Mouse (Mus musculus): ENCODE measurements around the gene Mmp15. TPM values are rescaled to one million over a fixed set of nuclear protein-coding genes. Genes with fewer than 3 reads are reported as not detected.

Mmp15 gene
- polyA plus RNA-seq, 1 experiment = 28.7 TPM

DNA sequence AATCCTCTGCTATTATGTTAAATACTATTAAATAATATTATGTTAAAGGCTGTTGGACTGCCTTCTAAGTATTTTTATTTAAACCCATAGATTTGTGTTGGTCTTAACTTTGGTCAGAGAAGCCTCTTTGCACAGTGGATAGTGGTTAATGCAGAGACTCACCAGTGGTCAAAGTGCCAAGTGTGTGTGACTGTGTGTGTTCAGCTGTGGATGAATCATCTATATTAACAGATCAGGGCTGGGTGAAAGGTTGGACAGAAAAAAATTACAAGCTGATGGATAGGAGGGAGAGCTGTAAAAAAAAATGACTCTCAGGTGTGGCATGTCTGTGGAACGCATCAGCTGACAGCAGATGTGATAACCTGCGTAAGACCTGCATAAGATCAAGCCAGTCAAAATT, 11.8 kb downstream of the Mmp15 start:
- H3K4me3 ChIP-seq (ENCODE audit: low read depth, low read length) = no peak overlapping the region
- TF ChIP-seq POLR2A (IDR thresholded peaks at IDR 0.05; ENCODE audit: low read depth, low read length) = no peak
- TF ChIP-seq CTCF (IDR thresholded peaks at IDR 0.05; ENCODE audit: extremely low read depth, insufficient read length, insufficient replicate concordance, low read depth, low read length) = no peak
- H3K27ac ChIP-seq (ENCODE audit: insufficient read depth, low read depth, low read length) = 0 out of 2 replicates have a peak overlapping the region, but pooled peaks have one; percentile 14
- 51% methylated on average over 2 of the region's 2 CpGs for WGBS
- H3K4me1 ChIP-seq (ENCODE audit: control insufficient read depth, insufficient read depth, insufficient read length, low read length) = peaks cover 24% of the 10 kb centered on the region
- no peaks in the 10 kb centered on the region for H3K27me3 ChIP-seq (ENCODE audit: control insufficient read depth, insufficient read depth, low read length)
- H3K36me3 ChIP-seq (ENCODE audit: control insufficient read depth, insufficient read depth, low read length) = no peaks in the 10 kb centered on the region

DNA sequence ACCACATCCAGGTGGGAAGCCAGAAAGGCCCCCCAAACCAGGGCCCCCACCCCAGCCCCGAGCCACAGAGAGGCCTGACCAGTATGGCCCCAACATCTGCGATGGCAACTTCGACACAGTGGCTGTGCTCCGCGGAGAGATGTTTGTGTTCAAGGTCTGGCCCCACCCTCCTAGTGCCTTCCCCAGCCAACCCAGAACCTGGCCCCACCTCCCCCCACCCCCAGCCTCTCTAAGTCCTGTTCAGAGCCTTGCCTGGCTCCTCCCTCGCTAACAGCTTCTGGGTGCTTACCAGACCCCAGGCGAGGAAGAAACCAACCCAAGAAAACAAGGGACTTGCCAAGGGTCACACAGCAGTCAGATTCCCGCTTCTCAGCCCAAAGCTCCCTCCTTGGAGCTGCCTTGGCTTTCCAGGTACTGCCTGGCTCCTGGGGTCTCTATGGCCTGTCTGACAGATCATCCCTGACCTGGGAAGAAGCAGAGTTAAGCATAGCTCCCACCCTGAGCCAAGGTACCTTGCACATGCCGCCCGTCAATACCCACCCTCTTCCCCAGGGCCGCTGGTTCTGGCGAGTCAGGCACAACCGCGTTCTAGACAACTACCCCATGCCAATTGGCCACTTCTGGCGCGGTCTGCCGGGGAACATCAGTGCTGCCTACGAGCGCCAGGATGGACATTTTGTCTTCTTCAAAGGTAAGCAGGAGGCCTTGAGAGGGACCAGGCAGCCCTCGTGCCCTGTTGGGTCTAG, 17.7 kb downstream of the Mmp15 start:
- no peak overlapping the region for H3K4me3 ChIP-seq (ENCODE audit: low read depth, low read length)
- no peak overlapping the region for H3K27ac ChIP-seq (ENCODE audit: insufficient read depth, low read depth, low read length)

DNA sequence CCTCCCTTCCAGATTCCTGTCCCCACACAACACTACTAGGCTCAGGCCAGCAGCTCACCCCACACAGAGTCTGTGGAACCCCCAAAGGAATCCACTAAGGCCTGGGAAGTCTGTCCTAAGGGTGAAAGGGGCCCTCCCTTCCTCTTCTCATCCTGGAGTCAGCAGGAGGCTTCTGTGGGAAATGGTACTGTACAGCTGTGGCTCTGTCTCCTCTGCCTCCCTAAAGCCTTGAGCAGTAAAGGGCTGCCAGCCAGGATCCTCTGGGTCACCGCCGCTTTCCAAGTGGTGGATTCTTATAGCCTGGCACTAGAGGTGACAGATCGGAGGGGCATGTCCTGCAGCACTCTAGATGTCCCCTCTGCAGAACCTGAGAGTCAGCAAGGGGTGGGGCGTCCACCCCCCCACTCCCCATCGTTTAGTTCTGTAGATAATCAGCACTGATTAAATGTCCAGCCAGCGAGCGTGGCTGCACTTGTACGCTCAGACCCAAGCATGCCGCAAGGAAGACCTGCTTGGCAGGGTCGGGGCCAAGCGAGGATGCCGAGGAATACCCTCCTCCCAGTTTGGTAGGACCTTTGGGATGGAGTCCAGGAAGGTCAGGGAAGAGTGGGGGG, 21.4 kb downstream of the Mmp15 start:
- no peaks in the 10 kb centered on the region; the same call in 1 of the 2 replicates for H3K36me3 ChIP-seq (ENCODE audit: control insufficient read depth, insufficient read depth, low read length)
- peaks cover 15% of the 10 kb centered on the region; the same call in 1 of the 2 replicates for H3K4me1 ChIP-seq (ENCODE audit: control insufficient read depth, insufficient read depth, insufficient read length, low read length)
- H3K4me3 ChIP-seq (ENCODE audit: low read depth, low read length) = no peak overlapping the region
- no peaks in the 10 kb centered on the region for H3K27me3 ChIP-seq (ENCODE audit: control insufficient read depth, insufficient read depth, low read length)
- H3K27ac ChIP-seq (ENCODE audit: insufficient read depth, low read depth, low read length) = no peak overlapping the region
- WGBS = 64% methylated on average over 12 of the region's 12 CpGs
- no peak for TF ChIP-seq CTCF (IDR thresholded peaks at IDR 0.05; ENCODE audit: extremely low read depth, insufficient read length, insufficient replicate concordance, low read depth, low read length)
- no peak for TF ChIP-seq POLR2A (IDR thresholded peaks at IDR 0.05; ENCODE audit: low read depth, low read length)

More for the DNA sequence above, 17.7 kb downstream of the Mmp15 start:
- no peaks in the 10 kb centered on the region; the same call in 1 of the 2 replicates for H3K36me3 ChIP-seq (ENCODE audit: control insufficient read depth, insufficient read depth, low read length)
- H3K27me3 ChIP-seq (ENCODE audit: control insufficient read depth, insufficient read depth, low read length) = no peaks in the 10 kb centered on the region
- no peaks in the 10 kb centered on the region for H3K4me1 ChIP-seq (ENCODE audit: control insufficient read depth, insufficient read depth, insufficient read length, low read length)
- 64% methylated on average over 20 of the region's 20 CpGs for WGBS
- TF ChIP-seq POLR2A (IDR thresholded peaks at IDR 0.05; ENCODE audit: low read depth, low read length) (no peak), CTCF (IDR thresholded peaks at IDR 0.05; ENCODE audit: extremely low read depth, insufficient read length, insufficient replicate concordance, low read depth, low read length) (no peak)

DNA sequence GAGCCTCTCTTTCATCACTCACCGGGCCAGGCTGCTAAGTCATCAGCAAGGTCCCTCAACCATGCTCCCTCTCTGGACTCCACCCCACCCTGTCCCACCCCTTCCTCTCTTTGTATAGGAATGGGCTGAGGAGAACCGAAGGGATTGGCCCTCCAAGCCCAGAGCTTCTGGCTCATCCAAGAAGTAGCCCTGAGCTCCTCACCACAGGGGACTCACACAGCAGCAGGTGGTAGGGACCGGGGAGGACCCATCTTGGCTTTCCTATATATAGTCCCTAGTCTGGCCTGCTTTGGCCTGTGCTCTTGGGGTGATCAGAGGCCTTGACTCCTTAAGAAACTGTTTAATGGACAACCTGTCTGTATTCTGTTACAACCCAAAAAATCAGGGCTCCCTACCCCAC, 22.4 kb downstream of the Mmp15 start:
- no peak overlapping the region for H3K27ac ChIP-seq (ENCODE audit: insufficient read depth, low read depth, low read length)
- H3K27me3 ChIP-seq (ENCODE audit: control insufficient read depth, insufficient read depth, low read length) = no peaks in the 10 kb centered on the region
- TF ChIP-seq CTCF (IDR thresholded peaks at IDR 0.05; ENCODE audit: extremely low read depth, insufficient read length, insufficient replicate concordance, low read depth, low read length) (no peak), POLR2A (IDR thresholded peaks at IDR 0.05; ENCODE audit: low read depth, low read length) (no peak)
- WGBS = 79% methylated on average over 3 of the region's 3 CpGs
- peaks cover 15% of the 10 kb centered on the region; the same call in 1 of the 2 replicates for H3K4me1 ChIP-seq (ENCODE audit: control insufficient read depth, insufficient read depth, insufficient read length, low read length)
- no peak overlapping the region for H3K4me3 ChIP-seq (ENCODE audit: low read depth, low read length)
- no peaks in the 10 kb centered on the region; the same call in 1 of the 2 replicates for H3K36me3 ChIP-seq (ENCODE audit: control insufficient read depth, insufficient read depth, low read length)

DNA sequence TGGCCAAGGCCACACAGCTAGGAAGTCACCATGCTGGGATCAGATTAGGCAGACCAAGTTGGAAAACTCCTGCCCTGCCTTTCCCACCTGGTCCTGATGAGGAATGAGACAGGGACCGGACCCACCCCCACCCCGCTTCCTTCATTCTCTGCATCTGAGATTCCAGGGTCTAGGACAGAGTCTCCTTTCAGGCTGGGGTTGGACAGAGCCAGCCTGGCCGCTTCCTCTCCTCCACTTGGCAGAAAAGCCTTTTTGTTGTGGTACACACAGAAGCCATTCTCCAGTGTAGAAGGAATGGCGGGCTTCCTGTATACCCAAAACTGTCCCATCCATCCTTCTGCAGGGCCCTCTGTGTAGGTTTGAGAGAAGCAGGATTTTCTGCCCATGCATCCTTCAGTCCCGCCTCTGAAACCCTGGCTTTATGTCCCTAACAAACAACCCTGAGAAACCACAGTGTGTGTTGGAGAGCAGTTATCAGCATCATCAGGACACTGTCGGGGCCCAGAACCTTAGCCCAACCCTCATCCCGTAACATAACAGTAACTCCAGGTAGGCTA, 23.4 kb downstream of the Mmp15 start:
- 75% methylated on average over 7 of the region's 7 CpGs for WGBS
- H3K27me3 ChIP-seq (ENCODE audit: control insufficient read depth, insufficient read depth, low read length) = no peaks in the 10 kb centered on the region
- no peak overlapping the region for H3K27ac ChIP-seq (ENCODE audit: insufficient read depth, low read depth, low read length)
- H3K36me3 ChIP-seq (ENCODE audit: control insufficient read depth, insufficient read depth, low read length) = no peaks in the 10 kb centered on the region; the same call in 1 of the 2 replicates
- H3K4me3 ChIP-seq (ENCODE audit: low read depth, low read length) = no peak overlapping the region
- no peak for TF ChIP-seq POLR2A (IDR thresholded peaks at IDR 0.05; ENCODE audit: low read depth, low read length)
- TF ChIP-seq CTCF (IDR thresholded peaks at IDR 0.05; ENCODE audit: extremely low read depth, insufficient read length, insufficient replicate concordance, low read depth, low read length) = no peak
- peaks cover 15% of the 10 kb centered on the region; the same call in 1 of the 2 replicates for H3K4me1 ChIP-seq (ENCODE audit: control insufficient read depth, insufficient read depth, insufficient read length, low read length)

DNA sequence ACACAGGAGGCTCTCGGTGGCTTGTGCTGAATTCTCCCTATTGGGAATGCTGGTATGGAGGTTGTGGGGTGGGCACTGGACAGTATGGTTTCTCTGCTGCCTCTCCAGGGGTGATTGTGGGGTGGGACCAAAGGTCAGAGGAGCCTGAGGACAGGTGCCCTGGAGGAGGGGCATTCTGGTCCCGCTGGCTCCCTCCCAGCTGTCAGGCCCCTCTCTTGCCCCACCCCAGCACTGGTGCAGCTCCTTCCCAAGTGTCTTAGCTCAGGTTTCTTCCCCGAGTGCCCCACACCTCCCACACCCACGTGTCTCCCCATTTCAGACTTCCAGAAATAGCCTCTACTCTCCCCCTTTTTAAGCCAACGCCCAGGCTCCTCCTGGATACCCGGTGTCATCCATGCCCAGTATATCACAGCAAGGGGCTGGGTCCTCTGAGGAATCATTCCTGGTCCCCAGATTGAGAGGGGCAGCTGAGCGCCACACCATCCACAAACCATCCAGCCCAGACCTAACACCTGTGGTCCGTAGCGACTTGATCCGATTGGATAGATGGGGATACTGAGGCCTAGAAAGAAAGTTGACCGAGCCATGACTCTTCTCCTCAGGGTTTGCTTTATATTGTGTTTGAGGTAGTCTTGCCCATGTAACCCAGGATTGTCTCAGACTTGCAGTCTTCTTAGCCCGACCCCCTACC, 24.4 kb downstream of the Mmp15 start:
- no peaks in the 10 kb centered on the region; the same call in 1 of the 2 replicates for H3K36me3 ChIP-seq (ENCODE audit: control insufficient read depth, insufficient read depth, low read length)
- no peaks in the 10 kb centered on the region for H3K27me3 ChIP-seq (ENCODE audit: control insufficient read depth, insufficient read depth, low read length)
- peaks cover 15% of the 10 kb centered on the region; the same call in 1 of the 2 replicates for H3K4me1 ChIP-seq (ENCODE audit: control insufficient read depth, insufficient read depth, insufficient read length, low read length)
- WGBS = 61% methylated on average over 12 of the region's 12 CpGs
- H3K4me3 ChIP-seq (ENCODE audit: low read depth, low read length) = no peak overlapping the region
- no peak overlapping the region for H3K27ac ChIP-seq (ENCODE audit: insufficient read depth, low read depth, low read length)
- TF ChIP-seq POLR2A (IDR thresholded peaks at IDR 0.05; ENCODE audit: low read depth, low read length) = no peak

Measured in small intestine, adult 2 months (tissue).